12 mouse cellular contexts compared by ENCODE assay signal in genomic region chr1:143709966-143710626, GRCm38 (mm10). TPM values are rescaled to one million over a fixed set of nuclear protein-coding genes. Genes with fewer than 3 reads are reported as not detected.
A peak's percentile ranks its signal among the peaks of the same experiment; 100 is the strongest.
DNase-seq lines count a peak whose midpoint lies in the region; ATAC-seq and TF ChIP-seq lines count a peak whose summit lies in the region.
"Had no signal": no experiment of that assay in that cellular context is flagged by ENCODE, and none has a peak within 500 bp of the region (broad histone marks: within the 10 kb centered on the region; RNA-seq: fewer than 3 reads in every experiment).

No protein-coding gene starts in this region.

- no peak for DNase-seq in hindbrain, postnatal 0 days (ENCODE audit: low spot score)
- peak; percentile 26 for DNase-seq in embryonic facial prominence, embryonic 10.5 days (ENCODE audit: low spot score)
- DNase-seq in spleen, postnatal 4 days (ENCODE audit: low spot score in 2 of 2): no peak
- DNase-seq in adrenal gland, postnatal 36 days: no peak
- DNase-seq in left cerebral cortex, postnatal 10 days (ENCODE audit: extremely low spot score in 1 of 2, low spot score in 2 of 2): no peak
- DNase-seq: layer of hippocampus, adult 9-11 months; midbrain, embryonic 14.5 days had no signal

- H3K4me1 ChIP-seq in hindbrain, embryonic 13.5 days (replicated peaks): 0 out of 2 replicates have a peak, but pooled peaks cover 3% of the 10 kb centered on the region
- no peaks in the 10 kb centered on the region for H3K4me1 ChIP-seq in hindbrain, postnatal 0 days (ENCODE audit: insufficient read depth, low read length)
- peaks cover 6% of the 10 kb centered on the region for H3K4me1 ChIP-seq in embryonic facial prominence, embryonic 10.5 days
- H3K4me1 ChIP-seq: limb, embryonic 15.5 days; stomach, embryonic 15.5 days had no signal

- no peaks in the 10 kb centered on the region for H3K9me3 ChIP-seq in hindbrain, embryonic 13.5 days
- no peaks in the 10 kb centered on the region for H3K9me3 ChIP-seq in hindbrain, postnatal 0 days (ENCODE audit: low read length)
- H3K9me3 ChIP-seq in embryonic facial prominence, embryonic 10.5 days: no peaks in the 10 kb centered on the region
- H3K9me3 ChIP-seq: limb, embryonic 15.5 days; stomach, embryonic 15.5 days had no signal

- no peaks in the 10 kb centered on the region for H3K36me3 ChIP-seq in hindbrain, embryonic 13.5 days
- no peaks in the 10 kb centered on the region for H3K36me3 ChIP-seq in hindbrain, postnatal 0 days (ENCODE audit: insufficient read depth, low read length)
- no peaks in the 10 kb centered on the region for H3K36me3 ChIP-seq in embryonic facial prominence, embryonic 10.5 days (replicated peaks)
- H3K36me3 ChIP-seq: limb, embryonic 15.5 days; stomach, embryonic 15.5 days had no signal

- intact Hi-C loops in left cerebral cortex, postnatal 10 days (cut with DNase I): no loop called here

- H3K4me2 ChIP-seq in hindbrain, embryonic 13.5 days: no peak overlapping the region
- no peak overlapping the region for H3K4me2 ChIP-seq in hindbrain, postnatal 0 days (ENCODE audit: low read depth, low read length)
- H3K4me2 ChIP-seq: limb, embryonic 15.5 days; stomach, embryonic 15.5 days had no signal

- no peak for TF ChIP-seq CTCF in hindbrain, postnatal 0 days (IDR thresholded peaks at IDR 0.05; ENCODE audit: low read depth)

- H3K27ac ChIP-seq in hindbrain, embryonic 13.5 days: no peak overlapping the region
- no peak overlapping the region for H3K27ac ChIP-seq in hindbrain, postnatal 0 days
- H3K27ac ChIP-seq in embryonic facial prominence, embryonic 10.5 days (replicated peaks): peak overlapping the region; percentile 65
- H3K27ac ChIP-seq: limb, embryonic 15.5 days; stomach, embryonic 15.5 days had no signal

- no peak overlapping the region for H3K4me3 ChIP-seq in hindbrain, embryonic 13.5 days
- H3K4me3 ChIP-seq in hindbrain, postnatal 0 days (ENCODE audit: low read length): no peak overlapping the region
- no peak overlapping the region for H3K4me3 ChIP-seq in embryonic facial prominence, embryonic 10.5 days
- H3K4me3 ChIP-seq: limb, embryonic 15.5 days; stomach, embryonic 15.5 days had no signal

- H3K9ac ChIP-seq in hindbrain, embryonic 13.5 days: 0 out of 2 replicates have a peak overlapping the region, but pooled peaks have one; percentile 8
- no peak overlapping the region for H3K9ac ChIP-seq in hindbrain, postnatal 0 days (replicated peaks; ENCODE audit: low read length)
- H3K9ac ChIP-seq: limb, embryonic 15.5 days; stomach, embryonic 15.5 days had no signal

- peak; percentile 72; the same call in 1 of the 2 replicates for ATAC-seq in hindbrain, embryonic 13.5 days (ENCODE audit: low FRiP score)
- no peak for ATAC-seq in hindbrain, postnatal 0 days
- peak; percentile 91 for ATAC-seq in granulocyte monocyte progenitor cell, adult 5-6 weeks (replicated peaks; ENCODE audit: poor library complexity, severe bottlenecking)
- ATAC-seq in megakaryocyte-erythroid progenitor cell, adult 5-6 weeks (replicated peaks; ENCODE audit: low FRiP score, low TSS enrichment, poor library complexity, severe bottlenecking): peak; percentile 77

- H3K27me3 ChIP-seq in hindbrain, embryonic 13.5 days: no peaks in the 10 kb centered on the region
- H3K27me3 ChIP-seq in hindbrain, postnatal 0 days (ENCODE audit: insufficient read depth, low read length): no peaks in the 10 kb centered on the region
- H3K27me3 ChIP-seq in embryonic facial prominence, embryonic 10.5 days (replicated peaks; ENCODE audit: low read depth, poor library complexity, severe bottlenecking): no peaks in the 10 kb centered on the region
- H3K27me3 ChIP-seq: limb, embryonic 15.5 days; stomach, embryonic 15.5 days had no signal

- 62% methylated on average over 7 of the region's 7 CpGs for WGBS in hindbrain, embryonic 13.5 days
- WGBS in hindbrain, postnatal 0 days: 69% methylated on average over 7 of the region's 7 CpGs
- whole genome bisulfite sequencing in embryonic facial prominence, embryonic 10.5 days: 61% methylated on average over 7 of the region's 7 CpGs

RNA-seq across cellular contexts. Expression of gene Glrx2, which starts 6.0 kb away (rescaled TPM):
- 139 and 157 TPM in 2 replicates for polyA plus RNA-seq in hindbrain, embryonic 13.5 days (2015; fragmentation: Nextera tagmentation; extraction: Ambion mirVana)
- 23.4 and 33.0 TPM in 2 replicates for total RNA-seq in hindbrain, postnatal 0 days (2014; rRNA removed)
- polyA plus RNA-seq in hindbrain, postnatal 0 days (2015; fragmentation: Nextera tagmentation; extraction: Ambion mirVana): 114 and 123 TPM in 2 replicates
- 79.3 and 79.7 TPM in 2 replicates for polyA plus RNA-seq in embryonic facial prominence, embryonic 10.5 days (2016; fragmentation: Nextera tagmentation; extraction: Ambion mirVana)
- 73.8 and 84.6 TPM in 2 replicates for total RNA-seq in granulocyte monocyte progenitor cell, adult 5-6 weeks (2014; fragmentation: Nextera tagmentation)
- total RNA-seq in granulocyte monocyte progenitor cell, adult 5-6 weeks (2017): 15.8 and 25.8 TPM in 2 replicates
- total RNA-seq in megakaryocyte-erythroid progenitor cell, adult 5-6 weeks (2014; fragmentation: Nextera tagmentation): 68.9 and 106 TPM in 2 replicates
- total RNA-seq in megakaryocyte-erythroid progenitor cell, adult 5-6 weeks (2017): 51.3 and 54.5 TPM in 2 replicates
- 10 to 100 TPM; 79.0 to 99.3 TPM for total RNA-seq in adrenal gland, postnatal 36 days (2021)
- total RNA-seq in left cerebral cortex, postnatal 10 days (2021): 100 to 1,000 TPM; 119 to 123 TPM

RNA-seq across cellular contexts. Expression of gene Cdc73, which starts 7.4 kb away (rescaled TPM):
- 20.4 and 25.6 TPM in 2 replicates for polyA plus RNA-seq in hindbrain, embryonic 13.5 days (2015; fragmentation: Nextera tagmentation; extraction: Ambion mirVana)
- total RNA-seq in hindbrain, postnatal 0 days (2014; rRNA removed): 7.1 and 8.5 TPM in 2 replicates
- polyA plus RNA-seq in hindbrain, postnatal 0 days (2015; fragmentation: Nextera tagmentation; extraction: Ambion mirVana): 15.3 and 15.8 TPM in 2 replicates
- 29.0 and 32.8 TPM in 2 replicates for polyA plus RNA-seq in embryonic facial prominence, embryonic 10.5 days (2016; fragmentation: Nextera tagmentation; extraction: Ambion mirVana)
- total RNA-seq in granulocyte monocyte progenitor cell, adult 5-6 weeks (2014; fragmentation: Nextera tagmentation): 53.7 and 70.2 TPM in 2 replicates
- 14.8 and 19.1 TPM in 2 replicates for total RNA-seq in granulocyte monocyte progenitor cell, adult 5-6 weeks (2017)
- 77.8 and 82.6 TPM in 2 replicates for total RNA-seq in megakaryocyte-erythroid progenitor cell, adult 5-6 weeks (2014; fragmentation: Nextera tagmentation)
- 18.4 and 25.9 TPM in 2 replicates for total RNA-seq in megakaryocyte-erythroid progenitor cell, adult 5-6 weeks (2017)
- total RNA-seq in adrenal gland, postnatal 36 days (2021): 100 to 1,000 TPM in 1 of 2 experiments, 10 to 100 TPM in 1; 96.6 to 115 TPM
- total RNA-seq in left cerebral cortex, postnatal 10 days (2021): 10 to 100 TPM; 46.5 to 49.3 TPM
